Mouse (Mus musculus) kidney, postnatal 14 days (tissue): ENCODE measurements around the gene Macc1.
A peak's percentile ranks its signal among the peaks of the same experiment; 100 is the strongest.

ENCODE experiments used
- DNase-seq: peaks from one replicate; pipeline ENCODE4 v3.0.0; 2022; ENCODE audit warnings: mixed read lengths

The Macc1 gene

DNA sequence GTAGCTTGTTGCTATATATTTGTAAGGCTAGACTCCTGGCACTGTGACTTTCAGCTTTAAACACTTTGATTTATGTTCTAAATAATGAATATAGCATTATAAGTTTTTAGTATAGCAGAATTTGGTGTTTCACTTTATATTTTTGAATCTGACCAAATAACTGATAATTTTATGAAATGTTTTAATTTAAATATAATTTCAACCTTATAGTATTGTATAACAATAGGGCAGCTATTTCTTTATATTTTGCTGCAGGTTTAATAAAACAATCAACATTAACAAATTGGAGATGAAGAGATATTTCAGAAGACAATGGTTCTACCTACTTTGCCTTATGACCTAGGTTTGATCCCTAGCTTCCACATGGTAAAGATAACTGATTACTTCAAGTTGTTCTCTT, at the start of gene Macc1:
Gene Macc1 (plus strand): TSS at position 301 of the 400 bp plus-strand sequence.
- no peak for DNase-seq

GRCm38 (mm10) chr12:119264506-119264905, 49.6 kb upstream of the Macc1 start:
- no peak for DNase-seq

DNA sequence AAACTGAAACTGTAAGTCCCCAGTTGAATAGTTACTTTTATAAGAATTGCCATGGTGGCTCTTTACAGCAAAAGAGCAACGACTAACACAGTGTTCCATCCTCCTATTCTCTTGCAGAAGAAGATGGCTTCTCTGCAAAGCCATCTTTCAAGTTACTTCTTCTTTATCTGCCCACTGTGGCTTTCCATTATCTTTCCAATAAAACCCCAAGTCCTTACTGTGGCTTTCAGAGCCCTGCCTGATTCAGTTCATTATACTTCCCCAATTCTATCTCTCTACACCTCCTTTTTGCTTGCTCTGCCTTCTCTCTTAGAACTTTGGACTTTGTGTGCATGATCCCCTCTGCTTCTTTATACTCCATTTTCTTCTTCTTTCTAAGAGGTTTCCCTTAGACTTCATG, 45.3 kb upstream of the Macc1 start:
- DNase-seq = no peak

GRCm38 (mm10) chr12:119270036-119270435, 44.0 kb upstream of the Macc1 start:
- DNase-seq = no peak

DNA sequence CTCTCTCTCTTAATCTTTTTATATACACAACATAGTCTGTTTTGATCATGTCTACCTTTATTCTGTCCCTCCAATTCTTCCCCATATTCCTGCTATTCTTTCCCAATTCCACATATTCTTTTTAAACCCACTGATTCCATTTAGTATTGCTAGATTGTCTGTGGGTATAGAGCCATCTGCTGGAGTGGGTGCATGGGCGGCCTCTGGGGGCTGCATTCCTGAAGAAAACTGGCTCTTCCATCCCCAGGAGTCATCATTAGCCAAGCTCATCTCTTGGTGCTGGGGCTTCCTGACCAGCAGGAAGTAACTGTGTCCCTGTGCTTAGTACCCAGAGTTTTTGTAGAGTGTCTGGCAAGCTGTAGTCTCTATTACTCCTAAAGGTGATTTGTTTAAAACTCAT, 42.1 kb upstream of the Macc1 start:
- DNase-seq = no peak

GRCm38 (mm10) chr12:119273605-119274004, 40.5 kb upstream of the Macc1 start:
- no peak for DNase-seq

- no peak for DNase-seq
These were observed 37.8 kb upstream of the Macc1 start for GRCm38 (mm10) chr12:119276282-119276681.

- no peak for DNase-seq
These were observed 22.5 kb upstream of the Macc1 start for GRCm38 (mm10) chr12:119291618-119292017.

- DNase-seq = no peak
These were observed 10.5 kb upstream of the Macc1 start for GRCm38 (mm10) chr12:119303618-119304017.

DNA sequence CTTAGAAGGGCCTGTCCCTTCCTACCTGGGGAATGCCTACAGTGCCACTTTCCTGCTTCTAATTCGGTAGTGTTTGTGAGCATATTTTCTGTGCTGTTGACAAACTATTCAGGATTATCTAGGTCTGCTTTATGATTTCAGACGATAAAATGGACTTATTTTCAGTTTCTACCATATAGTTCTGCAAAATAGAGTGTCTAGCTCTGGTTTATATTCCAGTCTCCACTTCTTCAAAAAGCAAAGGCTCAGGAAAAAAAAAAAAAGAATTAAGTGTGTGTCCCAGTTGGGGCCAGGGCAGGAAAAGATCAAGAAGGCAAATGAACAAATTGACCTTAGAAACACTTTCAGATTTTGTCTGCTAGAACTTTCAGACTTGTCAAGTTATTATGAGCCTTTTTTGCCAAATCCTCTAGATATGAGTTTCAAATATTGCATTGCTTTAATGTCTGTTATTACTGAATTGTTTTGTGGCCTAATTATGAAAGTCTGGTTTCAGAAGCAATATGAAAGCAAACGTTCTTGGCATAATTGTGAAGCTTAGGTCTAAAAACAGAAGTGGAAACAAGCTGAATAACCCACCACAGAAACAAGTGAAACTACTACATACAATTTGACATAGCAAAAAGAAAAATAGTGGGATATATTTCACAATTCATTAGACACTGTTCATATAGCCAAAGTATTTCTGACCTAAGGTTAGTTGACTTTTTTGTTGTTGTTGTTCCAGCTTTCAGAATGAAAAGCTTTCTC, 881 bp upstream of the Macc1 start:
- no peak for DNase-seq

- no peak for DNase-seq
These were observed 4.7 kb downstream of the Macc1 start for GRCm38 (mm10) chr12:119318799-119319198.

GRCm38 (mm10) chr12:119325400-119325799, 11.3 kb downstream of the Macc1 start:
- peak; percentile 21 for DNase-seq

DNA sequence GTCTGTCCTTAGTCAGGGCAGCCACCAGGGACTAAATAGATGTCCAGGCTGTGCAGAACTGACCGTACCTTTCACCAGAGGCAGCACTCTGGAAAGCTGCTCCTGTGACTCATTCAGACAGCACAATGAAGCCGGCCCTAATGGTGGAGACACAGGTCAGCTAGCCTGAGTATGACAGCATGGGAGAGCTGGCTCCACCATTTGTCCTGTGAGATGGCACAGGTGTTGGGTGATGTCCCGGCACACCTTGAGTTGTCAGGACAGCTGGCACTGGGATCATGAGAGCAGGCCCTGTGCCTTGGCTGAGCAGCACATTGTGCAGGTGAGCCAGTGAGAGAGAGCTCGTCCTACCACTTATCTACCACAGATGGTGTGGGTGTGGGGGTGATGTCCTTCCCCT, 16.6 kb downstream of the Macc1 start:
- DNase-seq = no peak

GRCm38 (mm10) chr12:119333376-119333775, 19.3 kb downstream of the Macc1 start:
- DNase-seq = no peak

DNA sequence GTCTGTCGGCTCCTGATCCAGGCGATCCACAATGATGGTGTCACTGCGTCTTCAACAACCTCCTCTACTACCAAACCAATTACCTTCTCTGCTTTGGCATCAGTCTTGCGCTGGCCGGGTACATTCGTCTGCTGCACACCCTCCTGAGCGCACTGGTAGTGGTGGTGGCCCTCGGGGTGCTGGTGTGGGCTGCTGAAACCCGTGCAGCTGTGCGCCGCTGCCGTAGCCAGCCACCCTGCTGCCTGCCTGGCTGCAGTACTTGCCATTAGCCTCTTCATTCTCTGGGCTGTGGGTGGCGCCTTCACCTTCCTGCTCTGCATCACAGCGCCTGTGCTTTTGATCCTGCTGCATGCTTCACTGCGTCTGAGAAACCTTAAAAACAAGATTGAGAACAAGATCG, 38.5 kb downstream of the Macc1 start:
- peak; percentile 3 for DNase-seq

DNA sequence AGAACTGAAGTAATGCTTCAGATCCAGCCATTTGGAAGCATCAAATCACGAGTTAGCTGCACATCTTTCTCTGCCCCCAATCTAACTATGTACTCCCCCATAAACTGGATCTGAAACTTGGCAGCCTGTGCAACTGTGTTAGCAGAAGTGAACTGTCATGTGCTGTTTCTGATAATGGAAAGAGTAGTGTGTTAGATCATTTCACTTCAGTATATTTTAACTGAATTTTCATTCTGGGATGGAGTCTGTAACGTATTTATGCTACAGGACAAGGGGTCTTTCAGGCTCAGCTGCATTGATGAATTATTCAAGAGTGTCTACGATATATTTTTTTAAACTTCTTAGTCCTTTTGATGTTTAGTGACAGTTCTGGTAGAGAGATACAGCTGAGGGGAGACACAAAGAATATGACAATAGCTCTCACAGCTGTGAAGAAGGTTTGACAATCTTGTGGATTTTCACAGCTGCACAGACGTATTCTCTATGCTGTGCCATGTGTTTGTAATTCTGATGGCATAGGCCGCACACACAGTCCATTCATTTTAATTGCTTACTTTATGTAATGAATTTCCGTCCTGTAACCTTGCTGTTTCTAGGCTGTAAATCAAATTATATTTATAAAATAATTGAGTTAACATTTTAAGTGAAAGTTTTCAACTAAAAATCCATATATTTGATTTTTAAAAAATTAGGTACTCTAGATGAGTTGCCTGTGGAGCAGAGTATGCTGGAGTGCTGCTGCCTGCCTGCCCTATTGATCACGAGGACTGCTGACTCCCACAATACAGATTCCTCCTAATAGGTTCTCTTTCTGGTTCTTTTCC, 43.6 kb downstream of the Macc1 start:
- DNase-seq = no peak

DNA sequence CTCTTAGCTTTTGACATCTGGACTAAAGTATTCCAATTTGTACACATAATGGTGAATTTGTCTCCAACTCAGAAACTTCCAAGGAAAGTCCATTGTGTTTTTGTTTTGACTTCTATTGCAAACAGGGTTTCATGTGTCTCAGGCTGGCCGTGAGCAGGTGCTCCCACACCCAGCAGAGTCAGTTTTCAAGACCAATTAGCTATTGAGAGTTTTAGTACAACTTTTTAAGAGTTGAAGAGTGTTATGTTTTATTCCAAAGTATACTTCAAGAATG, 44.1 kb downstream of the Macc1 start:
- no peak for DNase-seq

GRCm38 (mm10) chr12:119365041-119365440, 51.0 kb downstream of the Macc1 start:
- no peak for DNase-seq

GRCm38 (mm10) chr12:119369832-119370231, 55.8 kb downstream of the Macc1 start:
- DNase-seq = no peak

GRCm38 (mm10) chr12:119372359-119372758, 58.3 kb downstream of the Macc1 start:
- no peak for DNase-seq

DNA sequence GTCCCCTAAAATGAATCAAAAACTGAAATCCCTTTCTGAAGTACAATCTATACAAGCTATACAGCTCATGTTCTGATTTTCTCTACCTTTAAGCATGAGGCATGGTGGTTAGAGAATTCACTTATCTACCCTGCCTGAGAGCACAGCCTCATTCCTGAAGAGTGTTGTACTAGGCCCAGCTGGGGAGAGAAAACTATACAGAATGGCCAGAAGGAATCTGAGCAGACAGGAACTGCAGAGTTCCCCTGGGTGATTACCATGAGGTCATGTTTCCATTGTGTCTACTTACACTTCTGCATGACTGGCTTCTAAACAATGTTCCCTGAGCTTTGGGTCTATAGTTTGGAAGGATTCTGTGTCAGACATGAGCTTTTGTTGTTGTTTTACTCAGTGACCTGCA, 62.8 kb downstream of the Macc1 start:
- DNase-seq = no peak

DNA sequence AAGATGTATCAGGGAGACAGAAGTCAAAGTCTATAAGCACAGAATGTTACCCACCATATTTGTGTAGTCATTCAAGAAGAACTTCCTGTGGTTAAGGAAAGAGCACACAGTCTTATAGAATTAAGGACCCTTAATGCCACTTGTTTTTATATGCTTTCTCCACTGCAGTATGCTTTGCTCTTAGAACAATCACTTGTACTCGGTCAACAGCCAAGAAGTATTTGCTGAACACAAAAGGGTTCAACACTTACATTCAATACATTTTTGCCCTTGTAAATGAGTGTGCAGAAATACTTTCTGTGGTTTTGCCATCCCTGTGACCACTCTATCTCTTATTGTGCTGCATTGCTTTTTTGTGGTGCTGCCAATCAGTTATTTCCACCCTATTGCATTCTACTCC, 67.8 kb downstream of the Macc1 start:
- DNase-seq = no peak

DNA sequence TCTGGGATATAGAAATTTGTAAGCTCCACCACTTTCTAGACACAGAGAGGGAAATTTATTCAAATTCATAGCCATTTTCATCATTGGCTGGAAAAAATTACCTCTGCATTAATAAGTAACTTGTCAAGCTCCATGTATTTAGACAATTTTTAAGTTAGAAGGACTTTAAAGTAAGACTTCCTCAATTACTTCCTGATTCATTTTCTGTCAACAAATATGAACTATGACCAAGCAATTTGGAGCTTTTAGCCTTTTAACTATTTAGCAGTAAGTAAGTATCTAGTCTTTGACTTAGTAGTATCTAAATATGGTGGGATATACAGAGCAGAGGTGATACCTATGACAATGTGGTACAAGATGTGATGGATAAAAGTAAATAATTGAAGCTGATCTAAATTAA, 72.2 kb downstream of the Macc1 start:
- DNase-seq = no peak

DNA sequence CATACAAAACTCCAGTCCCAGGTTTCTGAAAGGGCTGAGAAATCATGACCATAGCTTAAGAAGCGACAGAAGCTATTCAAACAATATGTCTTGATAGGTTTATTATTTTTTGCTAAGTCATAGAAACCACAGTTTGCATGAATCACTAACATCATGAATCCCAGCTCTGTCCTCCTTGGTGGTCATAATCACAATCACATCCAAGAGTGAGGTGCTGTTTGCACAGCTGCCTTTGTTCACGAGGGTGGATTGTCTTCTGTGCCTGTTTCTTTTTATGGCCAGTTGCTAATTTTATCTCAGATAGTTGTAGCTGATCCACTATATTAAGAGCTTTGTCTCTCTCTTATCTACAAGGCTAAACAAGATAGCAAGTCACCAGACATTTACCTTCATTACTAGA, 72.6 kb downstream of the Macc1 start:
- no peak for DNase-seq

GRCm38 (mm10) chr12:119387925-119388324, 73.9 kb downstream of the Macc1 start:
- DNase-seq = no peak
